Mouse (Mus musculus) right cerebral cortex, postnatal 4 days (tissue): Measurements from ENCODE around the gene Morf4l1.
"Not testable (repeated sequence)": the region's sequence is repeated elsewhere in the genome, so short reads cannot be mapped to it uniquely, and the experiment has no call there.

ENCODE experiments used
- DNase-seq: peaks from one replicate; pipeline ENCODE4 v3.0.0-alpha.2; 2022

The Morf4l1 gene

DNA sequence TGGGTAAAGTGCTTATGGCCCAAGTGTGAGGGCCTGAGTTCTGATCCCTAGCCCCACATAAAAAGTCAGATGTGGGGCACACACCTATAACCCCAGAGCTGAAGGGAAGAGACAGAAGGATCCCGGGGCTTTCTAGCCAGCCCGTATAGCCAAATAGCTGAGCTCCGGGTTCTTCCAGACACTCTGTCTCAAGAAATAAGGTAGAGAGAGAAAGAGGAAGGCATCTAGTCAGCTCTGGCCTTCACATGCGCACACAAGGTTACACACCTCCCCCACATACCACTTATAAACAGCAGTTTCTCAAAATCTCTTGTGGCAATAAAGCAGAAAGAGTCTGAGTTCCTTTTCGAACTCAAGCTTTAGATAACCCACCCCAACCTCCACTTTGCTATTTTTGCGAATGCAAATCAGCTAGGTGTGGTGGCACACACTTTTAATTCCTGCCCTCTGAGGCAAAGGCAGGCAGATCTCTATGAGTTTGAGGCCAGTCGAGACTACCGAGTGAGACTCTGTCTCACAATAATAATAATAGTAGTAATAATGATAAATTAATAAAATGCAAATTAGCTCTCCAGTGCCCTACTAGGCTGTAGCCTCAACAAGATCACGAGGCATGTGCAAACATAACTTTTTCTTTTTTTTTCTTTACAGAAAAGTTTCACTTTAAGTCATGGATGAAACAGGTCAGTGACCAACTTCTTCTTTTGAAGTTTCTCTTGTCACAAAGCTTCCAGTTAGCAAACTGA lies 54.6 kb downstream of the Morf4l1 start:
- no peak for DNase-seq

GRCm38 (mm10) chr9:90056716-90057115 lies 57.9 kb downstream of the Morf4l1 start:
- no peak for DNase-seq

DNA sequence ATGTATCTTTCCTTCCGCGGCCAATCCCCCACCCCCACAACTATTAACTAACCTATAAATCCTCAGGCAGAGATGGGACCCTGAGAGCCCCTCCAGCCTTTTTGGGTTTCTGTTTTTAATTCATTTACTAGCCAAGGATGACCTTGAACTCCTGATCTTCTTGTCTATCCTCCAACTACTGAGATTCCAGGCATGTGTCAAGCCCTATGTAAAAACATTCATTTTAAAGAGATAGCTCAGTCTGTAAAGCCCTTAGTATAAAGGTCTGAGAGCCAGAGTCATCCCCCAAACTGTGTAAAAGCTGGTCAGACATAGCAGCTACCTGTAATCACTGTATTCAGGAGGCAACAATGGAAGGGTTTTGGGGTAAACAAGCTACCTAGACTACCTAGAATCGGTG lies 58.7 kb downstream of the Morf4l1 start:
- no peak for DNase-seq

- DNase-seq: no peak
Measured at GRCm38 (mm10) chr9:90055409-90055808, 59.2 kb downstream of the Morf4l1 start.

DNA sequence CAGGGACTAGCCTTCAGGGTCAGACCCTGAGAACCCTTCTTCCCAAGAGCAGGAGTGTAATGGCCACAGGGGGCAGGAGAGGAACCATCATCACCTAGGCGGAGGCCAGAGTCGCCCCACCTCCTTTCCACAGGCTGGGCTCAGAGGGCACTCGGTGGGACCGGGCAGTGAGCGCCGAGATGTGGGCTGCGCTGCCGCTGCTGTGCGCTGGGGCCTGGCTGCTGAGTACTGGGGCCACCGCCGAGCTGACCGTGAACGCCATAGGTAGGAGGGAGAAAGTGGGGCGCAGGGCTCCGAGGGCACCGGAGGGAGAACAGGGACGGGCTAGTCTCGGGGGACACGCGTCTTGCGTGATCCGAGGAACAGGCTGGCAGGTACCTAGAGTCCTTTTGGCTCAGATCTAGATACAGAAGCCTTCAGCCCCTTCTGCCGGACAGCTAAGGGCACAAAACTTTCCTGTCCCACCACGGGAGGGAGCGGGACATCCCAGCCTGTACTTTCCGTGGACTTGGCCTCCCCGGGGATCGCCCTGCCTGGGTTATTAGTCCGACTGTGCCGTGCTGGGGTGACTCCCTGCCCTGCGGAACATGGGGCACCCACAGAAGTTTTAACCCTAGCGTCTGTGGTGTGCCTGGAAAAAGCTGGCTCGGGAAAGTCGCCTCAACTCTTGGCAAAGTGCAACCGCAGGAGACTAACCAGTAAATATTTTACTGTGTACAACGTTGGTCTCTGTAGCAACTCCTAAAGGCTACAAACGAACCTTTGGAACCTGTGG lies 60.0 kb downstream of the Morf4l1 start:
- DNase-seq: peak; percentile 20

DNA sequence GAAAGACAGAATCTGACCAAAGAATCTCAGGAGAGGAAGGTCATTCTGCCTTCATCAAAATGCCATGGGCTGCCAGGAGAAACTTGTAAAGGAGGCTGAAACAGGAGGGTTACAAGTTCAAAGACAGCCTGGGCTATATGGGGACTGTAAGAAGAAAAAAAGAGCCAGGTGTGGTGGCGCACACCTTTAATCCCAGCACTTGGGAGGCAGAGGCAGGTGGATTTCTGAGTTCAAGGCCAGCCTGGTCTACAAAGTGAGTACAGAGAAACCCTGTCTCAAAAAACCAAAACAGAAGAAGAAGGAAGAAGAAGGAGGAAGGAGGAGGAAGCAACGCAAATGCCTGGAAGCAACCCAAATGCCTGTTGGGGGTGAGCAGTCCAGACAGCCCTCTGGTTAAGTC lies 60.7 kb downstream of the Morf4l1 start, which contains the start of gene Ctsh:
Gene Ctsh, plus strand, starts transcription at position 301 of the 400 bp plus-strand sequence.
- no peak for DNase-seq

DNA sequence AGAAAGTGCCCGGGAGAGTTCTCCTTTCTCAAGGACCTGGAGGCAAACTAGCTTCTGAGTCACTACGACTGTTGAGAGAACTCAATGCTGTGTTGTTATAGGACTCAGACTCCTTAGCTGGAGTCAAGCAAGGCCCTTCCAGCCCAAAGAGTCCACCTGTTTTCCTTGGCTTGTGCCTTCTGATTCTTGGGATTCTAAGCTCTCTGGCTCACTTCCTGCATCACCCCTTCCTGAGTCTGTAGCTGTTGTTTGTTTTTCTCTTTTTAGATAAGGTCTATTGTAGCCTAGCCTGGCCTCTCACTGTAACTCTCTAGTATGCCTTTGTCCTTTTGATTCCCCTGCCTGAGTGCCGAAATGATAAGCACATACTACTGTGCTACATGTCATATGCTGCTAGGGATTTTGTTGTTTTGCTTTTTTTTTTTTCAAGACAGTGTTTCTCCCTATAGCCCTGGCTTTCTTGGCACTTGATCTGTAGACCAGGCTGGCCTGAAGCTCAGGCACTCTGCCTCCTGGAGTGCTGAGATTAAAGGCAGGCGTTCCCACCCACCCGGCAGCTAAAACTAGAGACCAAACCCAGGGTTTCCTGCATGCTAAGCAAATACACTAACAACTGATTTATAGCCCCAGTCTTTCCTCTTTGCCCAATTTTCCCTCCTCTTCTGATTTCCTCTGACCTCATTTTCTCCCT lies 66.5 kb downstream of the Morf4l1 start:
- DNase-seq: no peak

DNA sequence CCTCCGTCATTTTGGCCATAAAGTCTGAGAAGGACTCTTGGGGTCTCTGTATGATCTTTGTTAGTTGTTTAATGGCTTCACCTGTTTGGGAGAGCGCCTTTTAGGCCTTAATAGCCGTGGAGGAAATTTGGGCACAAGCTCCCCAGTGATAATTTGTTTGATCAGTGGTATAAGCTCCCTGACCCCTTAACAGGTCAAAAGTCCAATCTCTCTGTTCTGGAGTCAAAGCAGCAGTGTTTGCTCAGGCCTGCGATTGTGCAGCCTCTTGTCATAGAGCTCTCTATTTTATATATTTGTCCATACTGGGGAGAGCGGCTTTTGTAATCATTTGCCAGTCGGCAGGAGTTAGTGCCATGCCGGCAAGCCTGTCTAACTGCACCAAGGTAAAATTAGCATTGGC lies 69.4 kb downstream of the Morf4l1 start:
- no peak for DNase-seq

DNA sequence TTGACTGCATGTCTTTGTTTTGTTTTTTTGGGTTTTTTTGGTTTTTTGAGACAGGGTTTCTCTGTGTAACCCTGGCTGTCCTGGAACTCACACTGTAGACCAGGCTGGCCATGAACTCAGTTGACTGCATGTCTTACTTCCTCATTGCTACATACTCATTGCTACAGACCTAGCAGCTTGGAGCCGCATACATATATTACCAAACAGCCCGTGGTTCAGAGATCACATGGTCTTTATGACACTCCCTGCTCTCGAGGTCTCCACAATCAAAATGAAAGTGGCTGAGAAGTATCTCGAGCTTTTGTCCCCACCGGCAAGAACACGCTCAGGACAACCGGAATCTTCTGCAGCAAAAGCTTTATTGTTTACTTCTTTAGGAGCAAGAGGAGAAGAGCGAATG lies 71.7 kb downstream of the Morf4l1 start:
- DNase-seq: not testable (repeated sequence)
